In genomic region chr14:40966392-40966861, GRCm38 (mm10) we compare ENCODE assay signal across 8 mouse cellular contexts. TPM values are rescaled to one million over a fixed set of nuclear protein-coding genes. Genes with fewer than 3 reads are reported as not detected.
DNase-seq lines count a peak whose midpoint lies in the region; ATAC-seq and TF ChIP-seq lines count a peak whose summit lies in the region.

Gene Tspan14, minus strand, starts transcription at chr14:40966807.

- no peaks in the 10 kb centered on the region for H3K9me3 ChIP-seq in embryonic facial prominence, embryonic 13.5 days
- no peaks in the 10 kb centered on the region for H3K9me3 ChIP-seq in limb, embryonic 10.5 days (replicated peaks)
- H3K9me3 ChIP-seq in neural tube, embryonic 14.5 days (ENCODE audit: control insufficient read depth, low read length) = no peaks in the 10 kb centered on the region

- peak; percentile 21 for ATAC-seq in cerebellum, adult (ENCODE audit: insufficient number of reproducible peaks, low FRiP score, low TSS enrichment)
- peak; percentile 33; the same call in 1 of the 2 replicates for ATAC-seq in embryonic facial prominence, embryonic 13.5 days (ENCODE audit: insufficient number of reproducible peaks, insufficient read depth, low FRiP score, low TSS enrichment, low read depth)
- peak; percentile 68 for ATAC-seq in neural tube, embryonic 14.5 days (ENCODE audit: low read depth)

- peaks cover 51% of the 10 kb centered on the region for H3K79me2 ChIP-seq in C2C12 (ENCODE audit: control insufficient read depth, insufficient read depth)

- H3K4me3 ChIP-seq in C2C12 (ENCODE audit: insufficient read depth, poor library complexity, severe bottlenecking) = peak within 1 kb of the TSS; percentile 69
- H3K4me3 ChIP-seq in embryonic facial prominence, embryonic 13.5 days = peak within 1 kb of the TSS; percentile 89
- H3K4me3 ChIP-seq in limb, embryonic 10.5 days = peak within 1 kb of the TSS; percentile 85
- H3K4me3 ChIP-seq in neural tube, embryonic 14.5 days (ENCODE audit: low read depth, low read length) = peak within 1 kb of the TSS; percentile 57

- no peaks in the 10 kb centered on the region for H3K36me3 ChIP-seq in C2C12 (ENCODE audit: control insufficient read depth, insufficient read depth)
- H3K36me3 ChIP-seq in embryonic facial prominence, embryonic 13.5 days = no peaks in the 10 kb centered on the region
- H3K36me3 ChIP-seq in limb, embryonic 10.5 days = 0 out of 2 replicates have a peak, but pooled peaks cover 2% of the 10 kb centered on the region
- H3K36me3 ChIP-seq in neural tube, embryonic 14.5 days (ENCODE audit: control insufficient read depth, insufficient read depth, low read length) = no peaks in the 10 kb centered on the region

- H3K27me3 ChIP-seq in C2C12 (ENCODE audit: control insufficient read depth, insufficient read depth, insufficient read length) = no peaks in the 10 kb centered on the region
- no peaks in the 10 kb centered on the region for H3K27me3 ChIP-seq in embryonic facial prominence, embryonic 13.5 days
- peaks cover 6% of the 10 kb centered on the region; the same call in 1 of the 2 replicates for H3K27me3 ChIP-seq in limb, embryonic 10.5 days (ENCODE audit: low read depth, poor library complexity, severe bottlenecking)
- H3K27me3 ChIP-seq in neural tube, embryonic 14.5 days (ENCODE audit: control insufficient read depth, insufficient read depth, low read length) = no peaks in the 10 kb centered on the region

- peak within 1 kb of the TSS; percentile 88 for H3K4me2 ChIP-seq in embryonic facial prominence, embryonic 13.5 days
- peak within 1 kb of the TSS; percentile 90 for H3K4me2 ChIP-seq in neural tube, embryonic 14.5 days (ENCODE audit: low read depth, low read length)

- WGBS in embryonic facial prominence, embryonic 13.5 days = 0% methylated on average over 52 of the region's 54 CpGs
- under 1% methylated on average over 54 of the region's 54 CpGs for WGBS in limb, embryonic 10.5 days
- under 1% methylated on average over 48 of the region's 54 CpGs for WGBS in neural tube, embryonic 14.5 days

- DNase-seq in cerebellum, postnatal 4 days (ENCODE audit: low spot score in 2 of 2) = no peak
- no peak for DNase-seq in heart, postnatal 10 days
- DNase-seq in limb, embryonic 10.5 days (ENCODE audit: low spot score) = no peak
- DNase-seq in embryo, embryonic 10 days (ENCODE audit: low spot score) = no peak

- peak within 1 kb of the TSS; percentile 93 for H3K9ac ChIP-seq in embryonic facial prominence, embryonic 13.5 days
- peak within 1 kb of the TSS; percentile 60 for H3K9ac ChIP-seq in neural tube, embryonic 14.5 days (replicated peaks; ENCODE audit: low read depth, low read length)

- TF ChIP-seq CTCF in C2C12 (IDR thresholded peaks at IDR 0.05; ENCODE audit: control insufficient read depth, insufficient read depth, insufficient read length) = no peak

- H3K4me1 ChIP-seq in embryonic facial prominence, embryonic 13.5 days = peaks cover 47% of the 10 kb centered on the region
- H3K4me1 ChIP-seq in limb, embryonic 10.5 days = peaks cover 39% of the 10 kb centered on the region
- H3K4me1 ChIP-seq in neural tube, embryonic 14.5 days (ENCODE audit: control insufficient read depth, insufficient read depth, low read length) = peaks cover 16% of the 10 kb centered on the region

- H3K27ac ChIP-seq in embryonic facial prominence, embryonic 13.5 days = peak within 1 kb of the TSS; percentile 88
- peak within 1 kb of the TSS; percentile 93 for H3K27ac ChIP-seq in limb, embryonic 10.5 days
- H3K27ac ChIP-seq in neural tube, embryonic 14.5 days (ENCODE audit: low read depth, low read length) = peak within 1 kb of the TSS; percentile 79

- intact Hi-C loops in heart, postnatal 10 days (cut with DNase I) = no loop called here

- peaks cover 43% of the 10 kb centered on the region for H3K79me3 ChIP-seq in C2C12 (ENCODE audit: low read depth)

- H3ac ChIP-seq in C2C12 (ENCODE audit: control insufficient read depth, insufficient read length, low read depth) = peak within 1 kb of the TSS; percentile 100

TF ChIP-seq in C2C12, 6 proteins besides CTCF, POLR2A, EP300 and RAD21:
- TF ChIP-seq MYOD1 (IDR thresholded peaks at IDR 0.05; ENCODE audit: control insufficient read depth, insufficient read length, low read depth) (no peak), FOSL1 (IDR thresholded peaks at IDR 0.05; ENCODE audit: insufficient read depth, low read length, poor library complexity, severe bottlenecking) (no peak), USF1 (IDR thresholded peaks at IDR 0.05; ENCODE audit: low read depth) (no peak)
TF ChIP-seq in C2C12: peak in this region for 0.

RNA-seq across cellular contexts. Expression of gene Tspan14, which starts in this region (rescaled TPM):
- 41.5 TPM for polyA plus RNA-seq in C2C12 (2012; fragmentation: generic; extraction: Trizol)
- 87.6 and 91.1 TPM in 2 replicates for polyA plus RNA-seq in embryonic facial prominence, embryonic 13.5 days (2015; fragmentation: Nextera tagmentation; extraction: Ambion mirVana)
- 10 to 100 TPM; 28.1 to 30.4 TPM for total RNA-seq in heart, postnatal 10 days (2021)
- 75.3 and 77.6 TPM in 2 replicates for polyA plus RNA-seq in limb, embryonic 10.5 days (2016; fragmentation: Nextera tagmentation; extraction: Ambion mirVana)
- polyA plus RNA-seq in neural tube, embryonic 14.5 days (2014; fragmentation: Nextera tagmentation; extraction: Ambion mirVana) = 45.2 and 66.3 TPM in 2 replicates
